ENCODE assay signal across 8 mouse cellular contexts in the genomic region with DNA sequence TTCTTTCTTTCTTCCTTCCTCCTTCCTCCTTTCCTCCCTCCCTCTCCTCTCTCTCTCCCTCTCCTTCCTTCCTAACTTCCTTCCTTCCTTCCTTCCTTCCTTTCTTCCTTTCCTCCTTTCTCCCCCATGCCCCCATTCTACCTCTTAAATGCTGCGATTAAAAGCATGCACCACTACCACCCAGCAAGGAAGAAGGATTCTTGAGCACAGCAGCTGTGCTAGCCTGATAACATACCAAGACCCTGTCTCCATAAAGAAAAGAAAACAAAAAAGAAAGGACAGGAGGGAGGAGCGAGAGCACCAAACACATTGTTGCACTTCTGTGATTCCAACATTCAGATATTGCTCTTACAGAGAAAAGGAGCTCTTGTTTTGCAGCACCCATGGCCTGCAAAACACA. TPM values are rescaled to one million over a fixed set of nuclear protein-coding genes. Genes with fewer than 3 reads are reported as not detected.
DNase-seq lines count a peak whose midpoint lies in the region; ATAC-seq and TF ChIP-seq lines count a peak whose summit lies in the region.

No protein-coding gene starts in this region.

- no peaks in the 10 kb centered on the region for H3K27me3 ChIP-seq in lung, embryonic 15.5 days
- H3K27me3 ChIP-seq in limb, embryonic 14.5 days (ENCODE audit: control insufficient read depth, insufficient read depth, low read length): no peaks in the 10 kb centered on the region
- H3K27me3 ChIP-seq in small intestine, adult 2 months (ENCODE audit: control insufficient read depth, insufficient read depth, low read length): no peaks in the 10 kb centered on the region

- WGBS in lung, embryonic 15.5 days: 55% methylated on average over 2 of the region's 2 CpGs
- 63% methylated on average over 2 of the region's 2 CpGs for WGBS in limb, embryonic 14.5 days
- 27% methylated on average over 2 of the region's 2 CpGs for WGBS in small intestine, adult 2 months

- peak overlapping the region; percentile 39; the same call in 1 of the 2 replicates for H3K27ac ChIP-seq in lung, embryonic 15.5 days
- no peak overlapping the region for H3K27ac ChIP-seq in embryonic fibroblast, embryonic 13.5 days (ENCODE audit: insufficient read depth, low read length)
- H3K27ac ChIP-seq in limb, embryonic 14.5 days (replicated peaks; ENCODE audit: low read depth, low read length): 0 out of 2 replicates have a peak overlapping the region, but pooled peaks have one; percentile 68
- H3K27ac ChIP-seq in small intestine, adult 2 months (ENCODE audit: insufficient read depth, low read depth, low read length): peak overlapping the region; percentile 59; the same call in 1 of the 2 replicates

- H3K4me3 ChIP-seq in lung, embryonic 15.5 days: peak overlapping the region; percentile 90
- peak overlapping the region; percentile 97; the same call in 1 of the 2 replicates for H3K4me3 ChIP-seq in embryonic fibroblast, embryonic 13.5 days (ENCODE audit: insufficient read depth, low read length)
- peak overlapping the region; percentile 92 for H3K4me3 ChIP-seq in limb, embryonic 14.5 days (replicated peaks; ENCODE audit: low read length)
- no peak overlapping the region; the same call in 1 of the 2 replicates for H3K4me3 ChIP-seq in small intestine, adult 2 months (ENCODE audit: low read depth, low read length)

- no peak for ATAC-seq in lung, embryonic 15.5 days (ENCODE audit: borderline replicate concordance, extremely low read depth, low FRiP score, low TSS enrichment)
- ATAC-seq in limb, embryonic 14.5 days (ENCODE audit: low FRiP score, low read depth): no peak

- H3K4me2 ChIP-seq in lung, embryonic 15.5 days: peak overlapping the region; percentile 77
- H3K4me2 ChIP-seq in limb, embryonic 14.5 days (replicated peaks; ENCODE audit: low read depth, low read length, severe bottlenecking): peak overlapping the region; percentile 89

- TF ChIP-seq POLR2A in embryonic fibroblast, embryonic 13.5 days (IDR thresholded peaks at IDR 0.05; ENCODE audit: low read depth, low read length): no peak
- TF ChIP-seq POLR2A in limb, embryonic 14.5 days (IDR thresholded peaks at IDR 0.05; ENCODE audit: borderline replicate concordance, extremely low read depth, insufficient read depth, insufficient read length): no peak
- TF ChIP-seq POLR2A in small intestine, adult 2 months (IDR thresholded peaks at IDR 0.05; ENCODE audit: low read depth, low read length): no peak

- peaks cover 29% of the 10 kb centered on the region for H3K4me1 ChIP-seq in lung, embryonic 15.5 days
- H3K4me1 ChIP-seq in embryonic fibroblast, embryonic 13.5 days (ENCODE audit: control insufficient read depth, insufficient read depth, low read length): peaks cover 11% of the 10 kb centered on the region; the same call in 1 of the 2 replicates
- peaks cover 19% of the 10 kb centered on the region for H3K4me1 ChIP-seq in limb, embryonic 14.5 days (ENCODE audit: control insufficient read depth, insufficient read depth, low read length)
- H3K4me1 ChIP-seq in small intestine, adult 2 months (ENCODE audit: control insufficient read depth, insufficient read depth, insufficient read length, low read length): peaks cover 12% of the 10 kb centered on the region; the same call in 1 of the 2 replicates

- peaks cover 42% of the 10 kb centered on the region for H3K36me3 ChIP-seq in lung, embryonic 15.5 days
- peaks cover 44% of the 10 kb centered on the region for H3K36me3 ChIP-seq in limb, embryonic 14.5 days (ENCODE audit: control insufficient read depth, insufficient read depth, low read length)
- H3K36me3 ChIP-seq in small intestine, adult 2 months (ENCODE audit: control insufficient read depth, insufficient read depth, low read length): peaks cover 18% of the 10 kb centered on the region

- TF ChIP-seq CTCF in embryonic fibroblast, embryonic 13.5 days (IDR thresholded peaks at IDR 0.05; ENCODE audit: borderline replicate concordance, insufficient read depth, low read length): no peak
- TF ChIP-seq CTCF in small intestine, adult 2 months (IDR thresholded peaks at IDR 0.05; ENCODE audit: extremely low read depth, insufficient read length, insufficient replicate concordance, low read depth, low read length): no peak

- no peaks in the 10 kb centered on the region for H3K9me3 ChIP-seq in lung, embryonic 15.5 days
- no peaks in the 10 kb centered on the region for H3K9me3 ChIP-seq in limb, embryonic 14.5 days (ENCODE audit: control insufficient read depth, low read length)

- peak overlapping the region; percentile 81; the same call in 1 of the 2 replicates for H3K9ac ChIP-seq in lung, embryonic 15.5 days
- peak overlapping the region; percentile 85 for H3K9ac ChIP-seq in limb, embryonic 14.5 days (ENCODE audit: low read depth, low read length, severe bottlenecking)

- no peak for DNase-seq in lung, postnatal 4 days
- no peak for DNase-seq in limb, embryonic 14.5 days (ENCODE audit: low spot score)
- no peak for DNase-seq in thymus, postnatal 10 days (ENCODE audit: low spot score in 2 of 2)
- DNase-seq in yolk sac, embryonic 10.5 days (ENCODE audit: low spot score): no peak
- no peak for DNase-seq in embryo, embryonic 9.5 days (ENCODE audit: extremely low spot score)

RNA-seq across cellular contexts. Expression of gene Smg8, which starts 0.6 kb away (rescaled TPM):
- polyA plus RNA-seq in lung, embryonic 15.5 days (2015; fragmentation: Nextera tagmentation; extraction: Ambion mirVana): 18.4 and 19.1 TPM in 2 replicates
- polyA plus RNA-seq in embryonic fibroblast, embryonic 13.5 days (2011; ENCODE audit: insufficient read length, low read depth, missing spikeins): 18.2 and 20.9 TPM in 2 replicates
- polyA plus RNA-seq in limb, embryonic 14.5 days (2012; rRNA removed): 18.6 and 19.5 TPM in 2 replicates
- 20.3 and 21.5 TPM in 2 replicates for polyA plus RNA-seq in limb, embryonic 14.5 days (2014; fragmentation: Nextera tagmentation; extraction: Ambion mirVana)
- polyA plus RNA-seq in small intestine, adult 2 months (2012; rRNA removed): 1.8 and 2.4 TPM in 2 replicates

RNA-seq across cellular contexts. Expression of gene Gdpd1, which starts 13.3 kb away (rescaled TPM):
- 23.7 and 24.9 TPM in 2 replicates for polyA plus RNA-seq in lung, embryonic 15.5 days (2015; fragmentation: Nextera tagmentation; extraction: Ambion mirVana)
- polyA plus RNA-seq in embryonic fibroblast, embryonic 13.5 days (2011; ENCODE audit: insufficient read length, low read depth, missing spikeins): 11.6 and 12.0 TPM in 2 replicates
- 8.1 and 8.8 TPM in 2 replicates for polyA plus RNA-seq in limb, embryonic 14.5 days (2012; rRNA removed)
- polyA plus RNA-seq in limb, embryonic 14.5 days (2014; fragmentation: Nextera tagmentation; extraction: Ambion mirVana): 19.3 and 22.0 TPM in 2 replicates
- polyA plus RNA-seq in small intestine, adult 2 months (2012; rRNA removed): 10.6 and 61.1 TPM in 2 replicates

RNA-seq across cellular contexts. Expression of gene Prr11, which starts 21.4 kb away (rescaled TPM):
- 11.8 and 12.6 TPM in 2 replicates for polyA plus RNA-seq in lung, embryonic 15.5 days (2015; fragmentation: Nextera tagmentation; extraction: Ambion mirVana)
- 20.5 and 30.1 TPM in 2 replicates for polyA plus RNA-seq in embryonic fibroblast, embryonic 13.5 days (2011; ENCODE audit: insufficient read length, low read depth, missing spikeins)
- 13.9 and 16.0 TPM in 2 replicates for polyA plus RNA-seq in limb, embryonic 14.5 days (2012; rRNA removed)
- 9.9 and 10.6 TPM in 2 replicates for polyA plus RNA-seq in limb, embryonic 14.5 days (2014; fragmentation: Nextera tagmentation; extraction: Ambion mirVana)
- 0.14 and 0.42 TPM in 2 replicates for polyA plus RNA-seq in small intestine, adult 2 months (2012; rRNA removed)

RNA-seq across cellular contexts. Expression of gene Ska2, which starts 21.9 kb away (rescaled TPM):
- polyA plus RNA-seq in lung, embryonic 15.5 days (2015; fragmentation: Nextera tagmentation; extraction: Ambion mirVana): 64.5 and 66.7 TPM in 2 replicates
- 51.2 and 75.7 TPM in 2 replicates for polyA plus RNA-seq in embryonic fibroblast, embryonic 13.5 days (2011; ENCODE audit: insufficient read length, low read depth, missing spikeins)
- 56.9 and 58.2 TPM in 2 replicates for polyA plus RNA-seq in limb, embryonic 14.5 days (2012; rRNA removed)
- polyA plus RNA-seq in limb, embryonic 14.5 days (2014; fragmentation: Nextera tagmentation; extraction: Ambion mirVana): 50.6 and 56.4 TPM in 2 replicates
- polyA plus RNA-seq in small intestine, adult 2 months (2012; rRNA removed): 0.69 and 1.0 TPM in 2 replicates

RNA-seq across cellular contexts. Expression of gene Trim37, which starts 39.7 kb away (rescaled TPM):
- polyA plus RNA-seq in lung, embryonic 15.5 days (2015; fragmentation: Nextera tagmentation; extraction: Ambion mirVana): 28.0 and 30.6 TPM in 2 replicates
- polyA plus RNA-seq in embryonic fibroblast, embryonic 13.5 days (2011; ENCODE audit: insufficient read length, low read depth, missing spikeins): 16.1 and 23.3 TPM in 2 replicates
- 9.6 and 12.3 TPM in 2 replicates for polyA plus RNA-seq in limb, embryonic 14.5 days (2012; rRNA removed)
- 21.9 and 25.1 TPM in 2 replicates for polyA plus RNA-seq in limb, embryonic 14.5 days (2014; fragmentation: Nextera tagmentation; extraction: Ambion mirVana)
- 0.56 and 0.85 TPM in 2 replicates for polyA plus RNA-seq in small intestine, adult 2 months (2012; rRNA removed)
